Mouse (Mus musculus): ENCODE data around the gene Gm42906.
A peak's percentile ranks its signal among the peaks of the same experiment; 100 is the strongest.

Gene Gm42906

GRCm38 (mm10) chr5:151125985-151126607 is 301.9 kb downstream of the Gm42906 start:
- TF ChIP-seq GATA4 (IDR thresholded peaks at IDR 0.05; ENCODE audit: insufficient replicate concordance, low read length), result no peak

GRCm38 (mm10) chr5:151117846-151118245 is 310.1 kb downstream of the Gm42906 start:
- no peak for TF ChIP-seq GATA4 (IDR thresholded peaks at IDR 0.05; ENCODE audit: insufficient replicate concordance, low read length)

GRCm38 (mm10) chr5:151116192-151116887 is 311.6 kb downstream of the Gm42906 start:
- no peak for TF ChIP-seq GATA4 (IDR thresholded peaks at IDR 0.05; ENCODE audit: insufficient replicate concordance, low read length)

GRCm38 (mm10) chr5:151112743-151113142 is 315.2 kb downstream of the Gm42906 start:
- TF ChIP-seq GATA4 (IDR thresholded peaks at IDR 0.05; ENCODE audit: insufficient replicate concordance, low read length), result no peak

GRCm38 (mm10) chr5:151111080-151111871 is 316.7 kb downstream of the Gm42906 start:
- no peak for TF ChIP-seq GATA4 (IDR thresholded peaks at IDR 0.05; ENCODE audit: insufficient replicate concordance, low read length)

- TF ChIP-seq GATA4 (IDR thresholded peaks at IDR 0.05; ENCODE audit: insufficient replicate concordance, low read length), result no peak
Measured at GRCm38 (mm10) chr5:151110461-151110908, 317.5 kb downstream of the Gm42906 start.

- no peak for TF ChIP-seq GATA4 (IDR thresholded peaks at IDR 0.05; ENCODE audit: insufficient replicate concordance, low read length)
Measured at GRCm38 (mm10) chr5:151109822-151110221, 318.1 kb downstream of the Gm42906 start.

- no peak for TF ChIP-seq GATA4 (IDR thresholded peaks at IDR 0.05; ENCODE audit: insufficient replicate concordance, low read length)
Measured at GRCm38 (mm10) chr5:151108955-151109354, 319.0 kb downstream of the Gm42906 start.

GRCm38 (mm10) chr5:151108291-151108897 is 319.6 kb downstream of the Gm42906 start:
- no peak for TF ChIP-seq GATA4 (IDR thresholded peaks at IDR 0.05; ENCODE audit: insufficient replicate concordance, low read length)

GRCm38 (mm10) chr5:151106841-151107240 is 321.1 kb downstream of the Gm42906 start:
- TF ChIP-seq GATA4 (IDR thresholded peaks at IDR 0.05; ENCODE audit: insufficient replicate concordance, low read length), result no peak

GRCm38 (mm10) chr5:151105054-151105971 is 322.6 kb downstream of the Gm42906 start:
- no peak for TF ChIP-seq GATA4 (IDR thresholded peaks at IDR 0.05; ENCODE audit: insufficient replicate concordance, low read length)

- TF ChIP-seq GATA4 (IDR thresholded peaks at IDR 0.05; ENCODE audit: insufficient replicate concordance, low read length), result no peak
Measured at GRCm38 (mm10) chr5:151104354-151105053, 323.5 kb downstream of the Gm42906 start.

GRCm38 (mm10) chr5:151103284-151103683 is 324.7 kb downstream of the Gm42906 start:
- TF ChIP-seq GATA4 (IDR thresholded peaks at IDR 0.05; ENCODE audit: insufficient replicate concordance, low read length), result peak; percentile 62; the same call in 1 of the 2 replicates

GRCm38 (mm10) chr5:151102262-151102661 is 325.7 kb downstream of the Gm42906 start:
- no peak for TF ChIP-seq GATA4 (IDR thresholded peaks at IDR 0.05; ENCODE audit: insufficient replicate concordance, low read length)
